Mouse (Mus musculus): ENCODE data around the gene Nipa2.
A peak's percentile ranks its signal among the peaks of the same experiment; 100 is the strongest.

The Nipa2 gene

DNA sequence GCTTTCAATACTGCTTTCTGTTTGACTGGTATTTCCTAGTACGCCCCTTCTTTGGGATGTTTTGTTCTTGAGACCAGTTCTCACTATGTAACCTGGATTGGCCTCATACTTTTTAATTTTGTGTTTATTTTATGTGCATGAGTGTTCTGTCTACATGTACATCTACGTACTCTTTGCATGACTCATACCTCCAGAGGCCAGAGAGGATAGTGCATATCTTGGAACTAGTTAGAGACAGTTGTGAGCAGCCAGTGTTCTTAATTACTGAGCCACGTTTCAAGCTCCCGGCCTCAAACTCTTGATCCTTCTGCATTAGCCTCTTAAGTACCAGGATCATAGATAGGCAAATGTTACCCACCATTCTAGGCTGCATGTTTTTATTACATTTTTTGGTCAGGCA is 23.9 kb downstream of the Nipa2 start:
- DNase-seq (ENCODE audit: low read depth, low spot score): no peak

DNA sequence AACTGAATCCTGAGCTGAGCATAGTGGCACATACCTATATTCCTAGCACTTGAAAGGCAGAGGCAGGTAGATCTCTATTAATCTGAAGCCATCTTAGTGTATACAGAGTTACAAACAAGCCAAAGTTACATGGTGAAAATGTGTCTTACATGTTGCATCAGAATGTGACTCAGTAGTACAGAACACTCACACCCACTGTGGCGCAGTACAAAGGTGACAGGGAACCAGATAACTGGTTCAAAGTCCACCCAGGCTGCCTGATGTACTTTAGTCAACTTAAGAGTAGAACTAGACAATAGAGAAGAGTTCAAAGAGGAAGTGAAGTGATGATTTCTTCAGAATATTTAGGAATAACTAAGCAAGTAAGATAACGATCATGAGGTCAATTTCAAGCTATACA is 27.3 kb downstream of the Nipa2 start:
- no peak for DNase-seq (ENCODE audit: low read depth, low spot score)

GRCm38 (mm10) chr7:55928649-55929048 is 33.6 kb downstream of the Nipa2 start:
- no peak for DNase-seq (ENCODE audit: low read depth, low spot score)

DNA sequence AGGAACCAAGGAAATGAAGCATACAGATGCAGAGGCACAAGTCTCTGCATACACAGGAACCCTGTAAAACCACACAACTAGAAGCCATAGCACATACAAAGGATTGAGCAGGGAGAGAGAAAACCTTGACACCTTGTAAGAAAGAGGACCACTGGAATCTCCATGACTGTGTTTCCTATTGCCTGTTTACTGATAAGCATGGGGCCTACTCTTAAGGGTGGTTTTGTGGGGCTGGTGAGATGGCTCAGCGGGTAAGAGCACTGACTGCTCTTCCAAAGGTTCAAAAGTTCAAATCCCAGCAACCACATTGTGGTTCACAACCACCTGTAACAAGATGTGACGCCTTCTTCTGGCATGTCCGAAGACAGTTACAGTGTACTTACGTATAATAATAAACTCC is 35.0 kb downstream of the Nipa2 start:
- DNase-seq (ENCODE audit: low read depth, low spot score): no peak

DNA sequence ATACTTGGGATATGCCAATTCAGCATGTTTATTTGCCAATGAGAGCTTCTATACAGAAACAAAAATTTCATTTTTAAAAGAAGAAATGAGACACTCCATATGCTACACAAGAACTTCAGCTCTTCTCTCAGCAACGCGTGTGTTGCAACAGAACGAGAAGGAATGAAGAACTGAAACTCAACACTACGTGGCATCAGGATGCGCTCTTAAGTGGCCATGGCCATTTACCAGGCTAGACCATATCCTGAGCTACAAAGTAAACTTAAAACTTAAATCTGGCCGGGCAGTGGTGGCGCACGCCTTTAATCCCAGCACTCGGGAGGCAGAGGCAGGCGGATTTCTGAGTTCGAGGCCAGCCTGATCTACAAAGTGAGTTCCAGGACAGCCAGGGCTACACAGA is 43.9 kb downstream of the Nipa2 start:
- peak; percentile 29 for DNase-seq (ENCODE audit: low read depth, low spot score)

DNA sequence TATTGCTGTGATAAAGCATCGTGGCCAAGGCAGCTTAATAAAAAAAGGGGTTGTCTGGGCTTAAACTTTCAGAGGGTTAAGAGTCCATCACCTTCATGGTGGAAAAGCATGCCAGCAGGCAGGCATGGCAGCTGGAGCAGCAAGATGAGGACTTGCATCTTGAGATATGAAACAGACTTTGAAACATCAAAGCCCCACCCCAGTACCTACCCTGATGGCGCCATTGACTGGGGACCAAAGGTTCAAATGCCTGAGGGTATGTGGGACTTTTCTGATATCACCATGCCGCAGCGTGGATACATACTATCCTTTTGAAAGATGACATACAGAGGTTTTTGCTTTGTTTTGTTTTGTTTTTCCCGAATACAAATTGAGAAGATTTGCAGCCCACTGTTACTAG is 50.2 kb downstream of the Nipa2 start:
- no peak for DNase-seq (ENCODE audit: low read depth, low spot score)

DNA sequence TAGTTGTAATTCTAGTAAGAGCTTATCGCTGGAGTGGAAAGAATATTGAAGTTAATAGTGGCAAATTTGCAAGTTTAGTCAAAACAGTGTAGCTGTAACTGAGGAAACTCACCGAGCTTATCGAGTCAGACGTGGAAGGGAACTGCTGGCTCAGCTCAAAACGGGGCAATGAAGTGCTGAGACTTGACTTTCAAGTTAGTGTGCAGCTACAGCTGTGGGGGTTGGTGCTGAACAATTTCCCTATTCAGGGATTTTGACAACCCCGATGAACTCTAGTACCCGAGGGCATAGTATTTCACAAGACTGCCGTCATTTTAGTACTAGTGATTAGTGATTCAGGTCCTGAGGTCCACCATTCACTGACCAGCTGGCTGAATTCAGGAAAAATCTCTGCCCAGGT is 50.9 kb downstream of the Nipa2 start:
- DNase-seq (ENCODE audit: low read depth, low spot score): peak; percentile 46

DNA sequence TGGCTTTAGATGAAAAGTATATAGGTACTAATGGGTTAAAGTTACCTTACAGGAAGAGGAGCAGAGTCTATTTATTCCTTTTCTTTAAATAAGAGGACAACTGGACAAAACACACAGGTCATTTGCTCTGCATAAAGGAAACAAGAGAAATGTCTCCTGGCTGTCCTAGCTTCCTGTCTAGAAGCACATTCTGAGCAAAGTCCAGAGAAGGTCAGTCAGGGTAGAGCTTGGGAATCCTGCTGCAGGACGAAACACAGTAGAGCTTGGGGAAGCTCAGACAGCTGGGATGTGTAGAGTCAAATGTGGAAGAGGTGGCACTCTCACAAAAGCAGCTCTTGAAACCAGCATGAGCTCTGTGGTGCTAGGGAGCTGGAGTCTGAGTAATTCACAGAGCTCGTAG is 51.9 kb downstream of the Nipa2 start:
- DNase-seq (ENCODE audit: low read depth, low spot score): no peak

DNA sequence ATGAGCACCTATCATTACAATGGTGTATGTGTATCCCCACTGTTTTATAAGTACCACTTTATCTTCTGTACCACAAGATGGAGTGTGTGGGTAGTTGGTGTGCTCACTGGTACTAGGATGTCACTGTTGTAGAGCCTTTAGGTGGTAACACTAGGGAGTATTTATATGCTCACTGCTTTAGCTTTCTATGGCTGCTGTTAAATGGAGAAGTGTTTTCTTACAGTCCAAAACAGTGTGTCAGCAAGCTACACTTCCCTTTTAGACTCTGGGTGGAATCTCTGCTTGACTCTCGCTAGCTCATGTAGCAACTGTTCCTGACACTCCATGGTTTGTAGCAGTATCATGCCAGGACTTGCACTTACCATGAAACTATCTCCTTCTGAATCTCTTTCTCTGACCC is 52.8 kb downstream of the Nipa2 start:
- DNase-seq (ENCODE audit: low read depth, low spot score): peak; percentile 14

- no peak for DNase-seq (ENCODE audit: low read depth, low spot score)
Measured at GRCm38 (mm10) chr7:55905449-55905848, 56.8 kb downstream of the Nipa2 start.

GRCm38 (mm10) chr7:55903766-55904165 is 58.5 kb downstream of the Nipa2 start:
- no peak for DNase-seq (ENCODE audit: low read depth, low spot score)

DNA sequence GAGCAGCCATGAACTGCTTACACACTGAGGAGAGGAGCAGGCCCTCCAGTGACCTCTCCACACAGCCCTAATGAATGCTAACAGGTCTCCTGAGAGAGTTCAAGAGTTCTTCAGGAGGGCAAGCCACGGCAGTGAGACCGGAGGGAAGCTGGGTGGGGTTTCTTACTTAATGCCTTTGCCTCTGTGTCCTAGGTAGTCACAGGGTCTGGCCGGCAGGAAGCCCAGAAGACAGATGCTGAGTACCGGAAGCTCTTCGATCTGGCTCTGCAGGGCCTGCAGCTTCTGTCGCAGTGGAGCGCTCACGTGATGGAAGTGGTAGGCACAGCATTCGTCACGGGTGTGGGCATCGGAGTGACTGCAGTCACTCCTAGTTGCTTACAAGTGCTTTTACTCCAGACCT is 70.5 kb downstream of the Nipa2 start:
- DNase-seq (ENCODE audit: low read depth, low spot score): no peak

GRCm38 (mm10) chr7:55890731-55891130 is 71.5 kb downstream of the Nipa2 start:
- DNase-seq (ENCODE audit: low read depth, low spot score): no peak

DNA sequence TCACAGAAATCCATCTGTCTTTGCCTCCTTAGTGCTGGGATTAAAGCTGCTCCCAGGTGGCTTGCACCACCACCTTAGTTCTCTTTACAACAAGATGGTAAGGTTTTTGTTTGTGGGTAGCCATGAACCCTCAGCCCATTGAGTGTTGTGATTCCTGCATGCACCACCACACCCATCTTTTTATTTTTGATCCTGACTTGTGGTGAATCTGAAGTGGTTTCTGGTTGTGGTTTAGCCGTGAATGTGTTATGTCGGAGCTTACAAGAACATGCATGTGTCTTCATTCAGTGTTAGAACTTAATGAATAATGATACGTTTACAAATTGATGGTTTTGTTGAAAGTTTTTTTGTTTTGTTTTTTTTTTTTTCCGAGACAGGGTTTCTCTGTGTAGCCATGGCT is 72.3 kb downstream of the Nipa2 start:
- no peak for DNase-seq (ENCODE audit: low read depth, low spot score)

DNA sequence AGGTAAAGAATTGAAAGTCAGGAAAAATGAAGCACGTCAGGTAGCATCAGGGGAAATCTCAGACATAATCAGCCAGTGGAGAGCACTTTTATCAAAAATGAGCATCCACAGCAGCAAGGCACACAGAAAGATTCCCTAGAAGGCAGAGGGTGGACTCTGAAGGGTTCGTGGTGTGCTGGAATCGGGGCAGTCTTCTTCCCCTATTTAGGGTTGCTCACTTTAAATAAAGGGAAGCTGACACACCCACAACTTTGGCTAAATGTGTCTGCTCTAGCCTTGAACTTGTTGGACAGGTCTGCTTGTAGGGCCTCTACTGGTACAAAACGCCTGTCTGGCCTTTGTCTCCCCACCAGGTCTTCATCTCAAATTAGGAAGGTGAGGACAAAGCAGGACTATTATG is 73.7 kb downstream of the Nipa2 start:
- DNase-seq (ENCODE audit: low read depth, low spot score): no peak
